Mouse (Mus musculus): ENCODE measurements around the gene Vwa8. TPM values are rescaled to one million over a fixed set of nuclear protein-coding genes. Genes with fewer than 3 reads are reported as not detected.

The Vwa8 gene
- polyA plus RNA-seq, 1 experiment from 2014 or later: 8.0 TPM

GRCm38 (mm10) chr14:78831158-78831557, 17.7 kb upstream of the Vwa8 start:
- no peak overlapping the region for H3K27ac ChIP-seq (replicated peaks; ENCODE audit: low read depth, low read length)
- 47% methylated on average over 4 of the region's 4 CpGs for WGBS
- no peak overlapping the region for H3K4me2 ChIP-seq (ENCODE audit: low read length)
- H3K9ac ChIP-seq (replicated peaks; ENCODE audit: low read length): no peak overlapping the region
- no peaks in the 10 kb centered on the region for H3K9me3 ChIP-seq (ENCODE audit: control insufficient read depth, low read length)
- H3K4me3 ChIP-seq (replicated peaks; ENCODE audit: low read depth, low read length): no peak overlapping the region
- H3K27me3 ChIP-seq (ENCODE audit: control insufficient read depth, insufficient read depth, low read length): no peaks in the 10 kb centered on the region
- ATAC-seq (ENCODE audit: low FRiP score, low TSS enrichment): no peak
- no peaks in the 10 kb centered on the region for H3K36me3 ChIP-seq (ENCODE audit: control insufficient read depth, insufficient read depth, low read length)
- H3K4me1 ChIP-seq (ENCODE audit: control insufficient read depth, insufficient read depth, low read length): no peaks in the 10 kb centered on the region
- no peak for DNase-seq

DNA sequence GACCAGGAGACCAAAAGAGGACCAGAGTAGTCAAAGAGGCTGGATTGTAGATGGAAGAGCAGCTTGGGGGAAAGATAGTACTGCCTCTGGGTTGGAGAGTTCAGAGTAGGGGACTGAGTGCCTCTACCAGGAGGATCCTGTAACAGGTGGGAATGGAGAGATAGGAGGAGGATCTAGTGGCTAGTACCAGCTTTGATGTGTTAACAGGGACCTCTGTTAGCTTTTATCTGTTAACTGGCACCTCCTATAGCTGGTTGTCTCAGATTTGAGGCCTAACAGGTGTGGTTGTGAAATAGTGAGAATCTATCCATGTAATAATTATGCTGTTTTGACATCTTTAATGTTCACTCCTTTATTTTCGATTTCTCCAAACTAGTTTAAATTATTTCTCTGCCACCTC, 904 bp upstream of the Vwa8 start:
- Histone ChIP-seq H3K27ac (replicated peaks; ENCODE audit: low read depth, low read length) (no peak overlapping the region), H3K4me2 (ENCODE audit: low read length) (no peak overlapping the region; the same call in 1 of the 2 replicates), H3K4me3 (replicated peaks; ENCODE audit: low read depth, low read length) (no peak overlapping the region), H3K9ac (replicated peaks; ENCODE audit: low read length) (no peak overlapping the region), H3K9me3 (ENCODE audit: control insufficient read depth, low read length) (no peaks in the 10 kb centered on the region), H3K36me3 (ENCODE audit: control insufficient read depth, insufficient read depth, low read length) (no peaks in the 10 kb centered on the region), H3K27me3 (ENCODE audit: control insufficient read depth, insufficient read depth, low read length) (no peaks in the 10 kb centered on the region), H3K4me1 (ENCODE audit: control insufficient read depth, insufficient read depth, low read length) (peaks cover 10% of the 10 kb centered on the region; the same call in 1 of the 2 replicates)
- DNase-seq: no peak
- ATAC-seq (ENCODE audit: low FRiP score, low TSS enrichment): no peak
- 94% methylated on average over 1 of the region's 1 CpGs for WGBS

- Histone ChIP-seq H3K4me3 (replicated peaks; ENCODE audit: low read depth, low read length) (peak overlapping the region; percentile 73), H3K4me1 (ENCODE audit: control insufficient read depth, insufficient read depth, low read length) (peaks cover 10% of the 10 kb centered on the region; the same call in 1 of the 2 replicates), H3K36me3 (ENCODE audit: control insufficient read depth, insufficient read depth, low read length) (no peaks in the 10 kb centered on the region), H3K27ac (replicated peaks; ENCODE audit: low read depth, low read length) (peak overlapping the region; percentile 81), H3K4me2 (ENCODE audit: low read length) (peak overlapping the region; percentile 74), H3K27me3 (ENCODE audit: control insufficient read depth, insufficient read depth, low read length) (no peaks in the 10 kb centered on the region), H3K9me3 (ENCODE audit: control insufficient read depth, low read length) (no peaks in the 10 kb centered on the region), H3K9ac (replicated peaks; ENCODE audit: low read length) (peak overlapping the region; percentile 96)
- no peak for DNase-seq
- ATAC-seq (ENCODE audit: low FRiP score, low TSS enrichment): no peak
- WGBS: 15% methylated on average over 3 of the region's 3 CpGs
These were observed 375 bp upstream of the Vwa8 start for GRCm38 (mm10) chr14:78848477-78848876.

DNA sequence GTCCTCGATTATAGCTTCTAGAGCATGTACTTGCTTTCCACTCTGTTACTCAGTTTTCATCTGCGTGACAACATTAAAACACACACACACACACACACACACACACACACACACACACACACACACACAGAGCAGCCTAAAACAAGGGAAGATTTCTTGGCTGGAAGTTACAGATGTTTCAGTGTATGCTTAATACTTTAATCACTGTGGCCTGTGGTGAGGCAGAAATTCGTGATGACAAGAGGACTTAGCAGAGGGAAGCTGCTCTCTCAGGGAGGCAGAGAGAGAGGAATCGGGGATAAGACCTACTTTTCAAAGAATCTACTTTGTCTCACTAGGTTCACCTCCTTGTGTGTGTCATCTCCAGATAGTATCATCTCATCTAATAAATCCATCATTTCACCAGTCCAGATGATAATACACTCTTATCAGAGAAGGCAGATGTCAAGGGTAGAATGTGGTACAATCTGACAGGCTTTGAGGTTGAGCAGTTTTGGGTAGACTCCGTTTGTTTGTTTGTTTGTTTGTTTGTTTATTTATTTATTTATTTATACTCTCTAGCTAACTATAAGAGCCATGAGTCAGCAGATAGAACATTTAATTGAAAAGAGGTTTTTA, 1.2 kb downstream of the Vwa8 start:
- H3K9me3 ChIP-seq (ENCODE audit: control insufficient read depth, low read length): no peaks in the 10 kb centered on the region
- no peak for ATAC-seq (ENCODE audit: low FRiP score, low TSS enrichment)
- no peak overlapping the region for H3K27ac ChIP-seq (replicated peaks; ENCODE audit: low read depth, low read length)
- H3K36me3 ChIP-seq (ENCODE audit: control insufficient read depth, insufficient read depth, low read length): no peaks in the 10 kb centered on the region
- no peaks in the 10 kb centered on the region for H3K27me3 ChIP-seq (ENCODE audit: control insufficient read depth, insufficient read depth, low read length)
- WGBS: 66% methylated on average over 5 of the region's 5 CpGs
- peaks cover 10% of the 10 kb centered on the region; the same call in 1 of the 2 replicates for H3K4me1 ChIP-seq (ENCODE audit: control insufficient read depth, insufficient read depth, low read length)
- H3K4me2 ChIP-seq (ENCODE audit: low read length): peak overlapping the region; percentile 74
- no peak overlapping the region for H3K9ac ChIP-seq (replicated peaks; ENCODE audit: low read length)
- peak; percentile 8 for DNase-seq
- no peak overlapping the region for H3K4me3 ChIP-seq (replicated peaks; ENCODE audit: low read depth, low read length)

DNA sequence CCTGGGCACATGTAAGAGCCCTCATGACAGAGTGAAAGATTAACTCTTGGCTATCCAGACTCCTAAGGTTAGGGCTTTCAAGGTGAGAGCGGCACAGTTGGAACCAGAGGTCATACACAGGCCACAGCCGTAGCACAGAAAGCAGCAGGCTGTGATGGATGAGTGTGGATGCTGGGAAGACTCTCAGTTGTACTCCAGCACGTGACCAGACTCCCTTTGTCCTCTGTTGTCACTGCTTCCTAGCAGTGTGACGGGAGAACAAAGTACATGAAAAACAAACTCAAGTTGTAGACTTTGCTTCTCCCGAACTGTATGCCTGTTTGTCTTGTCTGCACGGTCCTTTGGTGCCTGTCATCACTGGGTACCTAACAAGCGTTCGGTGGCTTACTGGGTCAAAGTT, 1.8 kb downstream of the Vwa8 start:
- no peak overlapping the region for H3K4me3 ChIP-seq (replicated peaks; ENCODE audit: low read depth, low read length)
- peaks cover 10% of the 10 kb centered on the region; the same call in 1 of the 2 replicates for H3K4me1 ChIP-seq (ENCODE audit: control insufficient read depth, insufficient read depth, low read length)
- no peak overlapping the region for H3K4me2 ChIP-seq (ENCODE audit: low read length)
- peak; percentile 15 for DNase-seq
- no peak overlapping the region for H3K9ac ChIP-seq (replicated peaks; ENCODE audit: low read length)
- no peaks in the 10 kb centered on the region for H3K36me3 ChIP-seq (ENCODE audit: control insufficient read depth, insufficient read depth, low read length)
- H3K27me3 ChIP-seq (ENCODE audit: control insufficient read depth, insufficient read depth, low read length): no peaks in the 10 kb centered on the region
- no peak for ATAC-seq (ENCODE audit: low FRiP score, low TSS enrichment)
- WGBS: 23% methylated on average over 8 of the region's 8 CpGs
- H3K9me3 ChIP-seq (ENCODE audit: control insufficient read depth, low read length): no peaks in the 10 kb centered on the region
- H3K27ac ChIP-seq (replicated peaks; ENCODE audit: low read depth, low read length): no peak overlapping the region

- ATAC-seq (ENCODE audit: low FRiP score, low TSS enrichment) (no peak), DNase-seq (no peak)
- H3K9me3 ChIP-seq (ENCODE audit: control insufficient read depth, low read length): no peaks in the 10 kb centered on the region
- 76% methylated on average over 3 of the region's 3 CpGs for WGBS
- peaks cover 10% of the 10 kb centered on the region; the same call in 1 of the 2 replicates for H3K4me1 ChIP-seq (ENCODE audit: control insufficient read depth, insufficient read depth, low read length)
- H3K27ac ChIP-seq (replicated peaks; ENCODE audit: low read depth, low read length): no peak overlapping the region
- H3K4me3 ChIP-seq (replicated peaks; ENCODE audit: low read depth, low read length): no peak overlapping the region
- H3K27me3 ChIP-seq (ENCODE audit: control insufficient read depth, insufficient read depth, low read length): no peaks in the 10 kb centered on the region
- H3K4me2 ChIP-seq (ENCODE audit: low read length): no peak overlapping the region
- no peaks in the 10 kb centered on the region for H3K36me3 ChIP-seq (ENCODE audit: control insufficient read depth, insufficient read depth, low read length)
- H3K9ac ChIP-seq (replicated peaks; ENCODE audit: low read length): no peak overlapping the region
These were observed 2.5 kb downstream of the Vwa8 start for GRCm38 (mm10) chr14:78851366-78851765.

DNA sequence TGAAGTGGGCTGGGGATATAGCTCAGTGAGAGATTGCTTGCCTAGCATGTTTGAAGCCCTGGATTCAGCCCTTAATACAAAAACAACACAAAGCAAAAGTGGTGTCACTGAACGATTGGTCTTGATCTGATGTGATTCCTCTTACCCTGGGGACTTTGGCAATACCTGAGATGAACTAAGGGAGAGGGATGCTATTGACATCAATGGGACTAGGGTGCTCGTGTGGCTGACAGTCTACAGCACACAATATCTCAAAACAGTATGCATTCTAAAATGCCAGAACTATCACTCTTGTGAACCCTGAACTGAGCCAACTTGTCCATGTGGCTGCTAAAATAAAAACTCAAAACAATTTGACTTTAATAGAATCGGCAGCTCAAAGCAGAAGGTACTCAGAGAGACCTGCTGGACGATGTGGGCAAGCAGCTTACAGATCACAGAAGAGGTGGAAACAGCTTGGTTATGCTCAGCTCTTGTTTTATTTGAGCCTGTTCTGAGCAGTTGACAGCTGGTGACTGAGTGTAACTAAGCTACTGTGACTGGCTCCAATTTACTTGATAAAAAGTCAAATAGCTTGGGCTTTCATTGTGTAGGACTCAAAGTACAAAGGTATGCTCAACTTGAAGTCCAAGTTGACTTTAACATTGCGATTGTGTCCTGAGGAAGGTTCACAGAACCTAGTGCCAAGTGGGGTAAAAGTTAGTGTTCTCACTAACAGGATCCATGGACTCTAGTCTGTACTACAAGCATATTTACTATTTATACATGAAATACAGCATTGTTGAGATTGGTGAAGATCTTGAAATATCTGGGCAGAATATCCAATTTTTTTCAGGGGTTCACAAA, 3.8 kb downstream of the Vwa8 start:
- DNase-seq (no peak), ATAC-seq (ENCODE audit: low FRiP score, low TSS enrichment) (no peak)
- WGBS: 58% methylated on average over 5 of the region's 5 CpGs
- H3K4me3 ChIP-seq (replicated peaks; ENCODE audit: low read depth, low read length): no peak overlapping the region
- no peaks in the 10 kb centered on the region for H3K9me3 ChIP-seq (ENCODE audit: control insufficient read depth, low read length)
- no peaks in the 10 kb centered on the region for H3K27me3 ChIP-seq (ENCODE audit: control insufficient read depth, insufficient read depth, low read length)
- no peak overlapping the region for H3K4me2 ChIP-seq (ENCODE audit: low read length)
- peaks cover 10% of the 10 kb centered on the region; the same call in 1 of the 2 replicates for H3K4me1 ChIP-seq (ENCODE audit: control insufficient read depth, insufficient read depth, low read length)
- H3K9ac ChIP-seq (replicated peaks; ENCODE audit: low read length): no peak overlapping the region
- H3K27ac ChIP-seq (replicated peaks; ENCODE audit: low read depth, low read length): no peak overlapping the region
- H3K36me3 ChIP-seq (ENCODE audit: control insufficient read depth, insufficient read depth, low read length): no peaks in the 10 kb centered on the region

GRCm38 (mm10) chr14:78861156-78861555, 12.3 kb downstream of the Vwa8 start:
- Histone ChIP-seq H3K9me3 (ENCODE audit: control insufficient read depth, low read length) (peaks cover 3% of the 10 kb centered on the region; the same call in 1 of the 2 replicates), H3K4me3 (replicated peaks; ENCODE audit: low read depth, low read length) (no peak overlapping the region), H3K4me1 (ENCODE audit: control insufficient read depth, insufficient read depth, low read length) (no peaks in the 10 kb centered on the region), H3K4me2 (ENCODE audit: low read length) (no peak overlapping the region), H3K27me3 (ENCODE audit: control insufficient read depth, insufficient read depth, low read length) (no peaks in the 10 kb centered on the region), H3K27ac (replicated peaks; ENCODE audit: low read depth, low read length) (no peak overlapping the region), H3K9ac (replicated peaks; ENCODE audit: low read length) (no peak overlapping the region), H3K36me3 (ENCODE audit: control insufficient read depth, insufficient read depth, low read length) (no peaks in the 10 kb centered on the region)
- DNase-seq (no peak), ATAC-seq (ENCODE audit: low FRiP score, low TSS enrichment) (no peak)
- 94% methylated on average over 5 of the region's 5 CpGs for WGBS

All from midbrain, embryonic 14.5 days (tissue).